In the genomic region with DNA sequence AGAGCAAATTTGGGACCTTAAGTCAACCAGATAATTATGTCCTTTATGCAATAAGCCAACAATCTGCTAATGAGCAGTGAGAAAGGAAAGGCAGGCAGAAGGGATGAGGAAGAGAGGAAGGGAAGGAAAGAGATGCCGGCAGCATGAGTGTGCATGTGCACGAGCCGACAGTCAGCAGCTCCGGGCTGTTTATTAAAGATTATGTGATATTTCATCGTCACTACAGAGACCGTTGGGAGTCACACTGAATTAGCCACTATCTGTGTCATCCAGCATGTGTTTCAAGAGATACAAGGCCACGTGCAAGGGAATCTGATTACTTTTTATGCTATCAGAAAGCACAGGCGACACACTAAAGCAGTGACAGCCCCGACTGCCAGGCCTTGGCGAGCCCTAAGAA, we compare ENCODE assay signal across 20 mouse cellular contexts.
"Had no signal": no experiment of that assay in that cellular context is flagged by ENCODE, and none has a peak within 500 bp of the region (broad histone marks: within the 10 kb centered on the region; RNA-seq: fewer than 3 reads in every experiment).

No protein-coding gene starts in this region.

- DNase-seq: kidney, adult 11 months; kidney, adult 8-10 months; kidney, postnatal 10 days; kidney, postnatal 36 days; layer of hippocampus, postnatal 36 days; liver, postnatal 0 days; lung, embryonic 14.5 days; right cerebral cortex, adult 18-20 months; right cerebral cortex, postnatal 14 days; right cerebral cortex, postnatal 4 days; thymus, adult 2 months; thymus, postnatal 14 days; thymus, postnatal 4 days had no signal

- H3K4me1 ChIP-seq: kidney, embryonic 15.5 days; neural tube, embryonic 12.5 days; neural tube, embryonic 15.5 days had no signal

- H3K27me3 ChIP-seq: kidney, embryonic 15.5 days; neural tube, embryonic 12.5 days; neural tube, embryonic 15.5 days had no signal

- H3K36me3 ChIP-seq: kidney, embryonic 15.5 days; neural tube, embryonic 12.5 days; neural tube, embryonic 15.5 days had no signal

- H3K9me3 ChIP-seq: kidney, embryonic 15.5 days; neural tube, embryonic 12.5 days; neural tube, embryonic 15.5 days had no signal

- H3K27ac ChIP-seq: kidney, embryonic 15.5 days; left cerebral cortex, adult 2 months; macrophage; neural tube, embryonic 12.5 days; neural tube, embryonic 15.5 days; stomach, postnatal 0 days had no signal

- H3K4me2 ChIP-seq: kidney, embryonic 15.5 days; lung, embryonic 14.5 days; neural tube, embryonic 12.5 days; neural tube, embryonic 15.5 days had no signal

- H3K9ac ChIP-seq: kidney, embryonic 15.5 days; liver, postnatal 0 days; lung, embryonic 14.5 days; neural tube, embryonic 12.5 days; neural tube, embryonic 15.5 days had no signal

- ATAC-seq: liver, postnatal 0 days; lung, postnatal 0 days had no signal

- H3K4me3 ChIP-seq: kidney, embryonic 15.5 days; left cerebral cortex, adult 2 months; neural tube, embryonic 12.5 days; neural tube, embryonic 15.5 days had no signal
